Mouse (Mus musculus): ENCODE results near the gene Fdx1. TPM values are rescaled to one million over a fixed set of nuclear protein-coding genes. Genes with fewer than 3 reads are reported as not detected.

The Fdx1 gene
- total and polyA plus RNA-seq, 3 experiments, result 82.0 to 113 (median 90.9) TPM

- intact Hi-C loops (cut with DNase I), result no loop called here
- no peaks in the 10 kb centered on the region for H3K79me2 ChIP-seq (replicated peaks; ENCODE audit: control insufficient read depth, insufficient read depth, low read length)
- no peaks in the 10 kb centered on the region for H3K27me3 ChIP-seq (ENCODE audit: control insufficient read depth, insufficient read depth, low read length)
- no peak overlapping the region for H3K4me3 ChIP-seq
- 67% methylated on average over 7 of the region's 7 CpGs for WGBS
- no peaks in the 10 kb centered on the region for H3K36me3 ChIP-seq (ENCODE audit: control insufficient read depth, insufficient read depth, low read length)
- H3K4me1 ChIP-seq (ENCODE audit: control insufficient read depth, insufficient read depth, low read length), result no peaks in the 10 kb centered on the region
- TF ChIP-seq EP300 (IDR thresholded peaks at IDR 0.05; ENCODE audit: insufficient read depth, low read depth, low read length) (no peak), CTCF (IDR thresholded peaks at IDR 0.05) (no peak), POLR2A (IDR thresholded peaks at IDR 0.05; ENCODE audit: insufficient read depth, low read depth, low read length) (no peak)
- no peak overlapping the region for H3K9ac ChIP-seq (ENCODE audit: low read depth, low read length)
- DNase-seq, result no peak
- H3K27ac ChIP-seq, result no peak overlapping the region
These were observed 34.7 kb downstream of the Fdx1 start for GRCm38 (mm10) chr9:51928659-51929058.

GRCm38 (mm10) chr9:51928116-51928515 lies 35.2 kb downstream of the Fdx1 start:
- no peak overlapping the region for H3K27ac ChIP-seq
- H3K9ac ChIP-seq (ENCODE audit: low read depth, low read length), result no peak overlapping the region
- H3K27me3 ChIP-seq (ENCODE audit: control insufficient read depth, insufficient read depth, low read length), result no peaks in the 10 kb centered on the region
- 32% methylated on average over 10 of the region's 10 CpGs for WGBS
- TF ChIP-seq POLR2A (IDR thresholded peaks at IDR 0.05; ENCODE audit: insufficient read depth, low read depth, low read length), result no peak
- TF ChIP-seq EP300 (IDR thresholded peaks at IDR 0.05; ENCODE audit: insufficient read depth, low read depth, low read length), result no peak
- TF ChIP-seq CTCF (IDR thresholded peaks at IDR 0.05), result no peak
- H3K79me2 ChIP-seq (replicated peaks; ENCODE audit: control insufficient read depth, insufficient read depth, low read length), result no peaks in the 10 kb centered on the region
- no peaks in the 10 kb centered on the region for H3K36me3 ChIP-seq (ENCODE audit: control insufficient read depth, insufficient read depth, low read length)
- intact Hi-C loops (cut with DNase I), result no loop called here
- H3K4me3 ChIP-seq, result no peak overlapping the region
- no peaks in the 10 kb centered on the region for H3K4me1 ChIP-seq (ENCODE audit: control insufficient read depth, insufficient read depth, low read length)
- DNase-seq, result no peak

DNA sequence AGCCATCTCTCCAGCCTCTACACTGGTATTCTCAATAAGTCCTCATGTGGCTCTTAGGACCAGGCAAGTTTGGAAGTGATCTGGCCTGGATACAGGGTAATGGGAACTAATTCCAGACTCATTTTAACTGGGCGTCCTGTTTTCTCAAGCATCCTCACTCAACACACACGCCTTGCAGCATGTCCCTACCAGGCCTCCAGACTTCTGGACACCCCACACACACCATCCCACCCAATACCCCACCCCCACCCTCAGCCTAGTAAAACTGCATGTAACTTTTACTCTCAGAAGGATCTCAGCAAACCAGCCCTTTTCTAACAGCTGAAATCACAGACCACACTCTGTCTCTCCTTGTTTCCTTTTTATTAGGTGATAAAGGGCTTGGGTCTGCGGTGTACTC lies 35.7 kb downstream of the Fdx1 start:
- intact Hi-C loops (cut with DNase I), result no loop called here
- 50% methylated on average over 3 of the region's 3 CpGs for WGBS
- Histone ChIP-seq H3K27me3 (ENCODE audit: control insufficient read depth, insufficient read depth, low read length) (no peaks in the 10 kb centered on the region), H3K4me1 (ENCODE audit: control insufficient read depth, insufficient read depth, low read length) (no peaks in the 10 kb centered on the region), H3K9ac (ENCODE audit: low read depth, low read length) (no peak overlapping the region), H3K79me2 (replicated peaks; ENCODE audit: control insufficient read depth, insufficient read depth, low read length) (no peaks in the 10 kb centered on the region), H3K36me3 (ENCODE audit: control insufficient read depth, insufficient read depth, low read length) (no peaks in the 10 kb centered on the region), H3K4me3 (no peak overlapping the region), H3K27ac (no peak overlapping the region)
- DNase-seq, result no peak
- TF ChIP-seq EP300 (IDR thresholded peaks at IDR 0.05; ENCODE audit: insufficient read depth, low read depth, low read length), result no peak
- TF ChIP-seq POLR2A (IDR thresholded peaks at IDR 0.05; ENCODE audit: insufficient read depth, low read depth, low read length), result no peak
- TF ChIP-seq CTCF (IDR thresholded peaks at IDR 0.05), result no peak

- intact Hi-C loops (cut with DNase I), result no loop called here
- H3K4me1 ChIP-seq (ENCODE audit: control insufficient read depth, insufficient read depth, low read length), result no peaks in the 10 kb centered on the region
- WGBS, result 91% methylated on average over 8 of the region's 8 CpGs
- DNase-seq, result no peak
- no peaks in the 10 kb centered on the region for H3K27me3 ChIP-seq (ENCODE audit: control insufficient read depth, insufficient read depth, low read length)
- no peak overlapping the region for H3K27ac ChIP-seq
- H3K9ac ChIP-seq (ENCODE audit: low read depth, low read length), result no peak overlapping the region
- no peaks in the 10 kb centered on the region for H3K79me2 ChIP-seq (replicated peaks; ENCODE audit: control insufficient read depth, insufficient read depth, low read length)
- no peaks in the 10 kb centered on the region for H3K36me3 ChIP-seq (ENCODE audit: control insufficient read depth, insufficient read depth, low read length)
- TF ChIP-seq POLR2A (IDR thresholded peaks at IDR 0.05; ENCODE audit: insufficient read depth, low read depth, low read length) (no peak), EP300 (IDR thresholded peaks at IDR 0.05; ENCODE audit: insufficient read depth, low read depth, low read length) (no peak), CTCF (IDR thresholded peaks at IDR 0.05) (no peak)
- no peak overlapping the region for H3K4me3 ChIP-seq
These were observed 36.7 kb downstream of the Fdx1 start for GRCm38 (mm10) chr9:51926629-51927028.

- H3K79me2 ChIP-seq (replicated peaks; ENCODE audit: control insufficient read depth, insufficient read depth, low read length), result no peaks in the 10 kb centered on the region
- no peak overlapping the region for H3K27ac ChIP-seq
- H3K27me3 ChIP-seq (ENCODE audit: control insufficient read depth, insufficient read depth, low read length), result no peaks in the 10 kb centered on the region
- WGBS, result 70% methylated on average over 8 of the region's 8 CpGs
- H3K4me3 ChIP-seq, result no peak overlapping the region
- no peaks in the 10 kb centered on the region for H3K36me3 ChIP-seq (ENCODE audit: control insufficient read depth, insufficient read depth, low read length)
- TF ChIP-seq POLR2A (IDR thresholded peaks at IDR 0.05; ENCODE audit: insufficient read depth, low read depth, low read length) (no peak), CTCF (IDR thresholded peaks at IDR 0.05) (no peak), EP300 (IDR thresholded peaks at IDR 0.05; ENCODE audit: insufficient read depth, low read depth, low read length) (no peak)
- no peak overlapping the region for H3K9ac ChIP-seq (ENCODE audit: low read depth, low read length)
- intact Hi-C loops (cut with DNase I), result no loop called here
- DNase-seq, result no peak
- H3K4me1 ChIP-seq (ENCODE audit: control insufficient read depth, insufficient read depth, low read length), result no peaks in the 10 kb centered on the region
These were observed 38.7 kb downstream of the Fdx1 start for GRCm38 (mm10) chr9:51924551-51925081.

GRCm38 (mm10) chr9:51922756-51923155 lies 40.6 kb downstream of the Fdx1 start:
- H3K36me3 ChIP-seq (ENCODE audit: control insufficient read depth, insufficient read depth, low read length), result no peaks in the 10 kb centered on the region
- intact Hi-C loops (cut with DNase I), result no loop called here
- 90% methylated on average over 2 of the region's 2 CpGs for WGBS
- no peak for DNase-seq
- H3K9ac ChIP-seq (ENCODE audit: low read depth, low read length), result no peak overlapping the region
- H3K4me3 ChIP-seq, result no peak overlapping the region
- H3K27me3 ChIP-seq (ENCODE audit: control insufficient read depth, insufficient read depth, low read length), result no peaks in the 10 kb centered on the region
- no peak overlapping the region for H3K27ac ChIP-seq
- no peaks in the 10 kb centered on the region for H3K79me2 ChIP-seq (replicated peaks; ENCODE audit: control insufficient read depth, insufficient read depth, low read length)
- no peaks in the 10 kb centered on the region for H3K4me1 ChIP-seq (ENCODE audit: control insufficient read depth, insufficient read depth, low read length)
- no peak for TF ChIP-seq EP300 (IDR thresholded peaks at IDR 0.05; ENCODE audit: insufficient read depth, low read depth, low read length)
- no peak for TF ChIP-seq POLR2A (IDR thresholded peaks at IDR 0.05; ENCODE audit: insufficient read depth, low read depth, low read length)
- TF ChIP-seq CTCF (IDR thresholded peaks at IDR 0.05), result no peak

Measured in heart, adult 2 months (tissue).